Mouse (Mus musculus) heart, postnatal 0 days (tissue): ENCODE data around the gene Chchd3.

Experiments
- CTCF ChIP-seq: IDR thresholded peaks from 2 replicates; pipeline ENCODE4 v1.5.1; 2016; ENCODE audit warnings: antibody characterized with exemption, control low read depth, low read depth
- EP300 ChIP-seq: IDR thresholded peaks from 2 replicates; pipeline ENCODE4 v1.6.1; 2016; ENCODE audit warnings: antibody characterized with exemption, low read depth

DNA sequence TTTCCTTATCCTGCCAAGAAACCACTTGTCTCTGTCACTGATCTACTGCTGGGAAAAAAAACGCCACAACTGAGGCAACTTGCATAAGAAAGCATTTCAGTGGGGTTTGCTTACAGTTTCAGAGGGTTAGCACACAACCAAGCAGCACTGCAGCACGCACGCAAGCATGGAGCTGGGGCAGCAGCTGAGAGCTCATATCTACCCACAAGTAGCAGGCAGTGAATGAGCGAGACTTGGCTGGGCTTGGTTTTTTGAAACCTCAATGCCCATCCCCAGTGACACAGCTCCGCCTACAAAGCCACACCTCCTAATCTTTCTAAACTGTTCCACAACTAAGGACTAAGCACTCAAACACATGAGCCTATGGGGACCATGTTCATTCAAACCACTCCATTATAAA, 16.6 kb downstream of the Chchd3 start:
- TF ChIP-seq CTCF (no peak), EP300 (no peak)
